Mouse (Mus musculus) cortical plate, adult 2 months (tissue): Measurements from ENCODE around the gene Jmjd7.
A peak's percentile ranks its signal among the peaks of the same experiment; 100 is the strongest.

Experiments used
- CTCF ChIP-seq: fragments of 200-500 bp; IDR thresholded peaks from 2 replicates; pipeline ENCODE4 v1.5.1; 2011; ENCODE audit warnings: mild to moderate bottlenecking, control low read depth, low read length; ENCODE audit not compliant: insufficient read depth; ENCODE audit errors: extremely low read depth
- POLR2A ChIP-seq: fragments of 200-500 bp; IDR thresholded peaks from 2 replicates; pipeline ENCODE4 v1.6.1; 2011; ENCODE audit warnings: mild to moderate bottlenecking, low read length, control low read depth; ENCODE audit not compliant: insufficient read depth; ENCODE audit errors: extremely low read depth

DNA sequence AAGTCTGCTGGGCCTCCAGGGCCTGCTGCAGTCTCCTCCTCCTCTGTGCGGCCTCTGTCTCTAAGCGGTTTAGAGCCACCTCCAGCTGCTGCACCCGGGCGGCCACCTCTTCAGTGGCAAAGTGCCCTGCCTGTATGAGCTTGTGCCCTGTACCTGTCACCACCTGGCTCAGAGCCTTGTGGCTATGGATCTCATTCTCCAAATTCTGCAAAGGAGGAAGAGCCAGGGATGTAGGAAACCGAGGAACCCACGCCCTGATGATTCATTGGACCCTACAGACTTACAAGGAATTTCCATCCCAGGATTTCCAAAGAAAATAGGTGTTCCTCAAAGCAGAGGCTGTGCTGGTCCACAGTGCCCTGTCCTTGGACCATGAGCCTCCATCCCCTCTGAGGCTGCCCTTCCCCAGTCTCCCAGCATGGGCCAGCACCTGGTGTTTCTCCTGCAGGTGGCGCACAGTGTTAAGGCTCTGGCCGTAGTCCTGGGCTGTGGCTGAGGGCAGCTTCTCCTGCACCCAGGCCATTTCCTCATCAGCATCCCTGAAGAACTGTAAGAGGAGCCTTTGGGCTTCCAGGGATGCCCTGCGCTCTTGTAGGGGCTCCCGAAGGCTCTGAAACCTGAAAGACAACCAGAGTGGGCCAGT is 22.5 kb downstream of the Jmjd7 start:
- no peak for TF ChIP-seq POLR2A
- peak; percentile 31; the same call in 1 of the 2 replicates for TF ChIP-seq CTCF
